Mouse (Mus musculus): ENCODE measurements around the gene Mrpl14.

Gene Mrpl14

DNA sequence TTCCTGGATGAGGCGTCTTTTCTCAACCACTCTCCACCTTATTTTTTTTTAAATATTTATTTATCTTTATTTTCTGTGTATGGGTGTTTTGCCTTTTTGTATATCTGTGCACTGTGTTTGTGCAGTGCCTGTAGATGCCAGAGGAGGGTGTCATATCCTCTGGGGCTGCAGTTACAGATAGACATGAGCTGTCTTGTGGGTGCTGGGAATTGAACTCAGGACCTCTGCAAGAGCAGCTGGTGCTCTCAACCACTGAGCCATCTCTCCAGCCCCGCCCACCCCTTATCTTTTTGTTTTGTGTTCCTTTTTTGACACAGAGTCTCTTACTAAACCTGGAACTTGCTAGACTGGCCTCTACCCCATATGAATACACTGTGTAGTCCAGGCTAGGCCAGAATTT is 41.4 kb downstream of the Mrpl14 start:
- Histone ChIP-seq H3K27me3 (ENCODE audit: control insufficient read depth, insufficient read depth, low read length, poor library complexity, severe bottlenecking) (no peaks in the 10 kb centered on the region), H3K36me3 (ENCODE audit: control insufficient read depth, insufficient read depth, low read length, poor library complexity, severe bottlenecking) (no peaks in the 10 kb centered on the region)
- no peak for DNase-seq (ENCODE audit: low read depth, low spot score)

DNA sequence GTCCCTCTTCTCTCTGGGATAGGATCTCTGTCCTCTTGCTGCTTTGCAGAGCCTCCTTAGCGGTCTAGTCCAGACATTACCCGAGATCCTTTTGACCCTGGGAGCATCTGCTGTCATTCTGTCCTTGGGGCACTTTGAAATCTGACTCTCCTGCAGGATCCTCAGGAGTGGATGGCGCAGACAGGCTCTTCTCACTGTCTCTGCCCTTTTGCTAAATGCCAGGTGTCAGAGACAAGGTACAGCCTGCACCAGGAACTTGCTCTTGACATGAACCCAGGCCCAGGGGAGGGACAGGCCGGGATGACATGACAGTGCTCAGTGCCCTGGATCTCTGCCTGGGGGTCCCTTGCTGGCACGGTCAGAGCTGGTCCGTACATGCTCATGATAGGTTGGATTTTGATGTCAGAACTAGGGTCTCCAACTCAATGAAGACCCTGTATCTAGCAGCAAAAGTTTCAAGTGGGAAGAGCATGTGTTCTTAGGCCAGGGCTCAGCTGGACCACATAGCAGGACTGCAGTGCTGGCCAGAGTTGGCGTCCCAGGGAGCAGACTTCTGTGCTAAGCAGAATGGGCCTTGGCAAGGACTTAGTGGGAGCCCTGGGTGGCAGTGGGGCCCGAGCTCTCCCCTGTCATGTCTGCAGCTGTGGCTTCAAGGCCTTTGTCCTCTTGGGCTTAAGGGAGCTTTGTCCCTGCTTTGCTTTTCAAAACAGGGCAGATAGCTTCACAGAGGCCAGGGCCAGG is 42.0 kb downstream of the Mrpl14 start:
- no peaks in the 10 kb centered on the region for H3K36me3 ChIP-seq (ENCODE audit: control insufficient read depth, insufficient read depth, low read length, poor library complexity, severe bottlenecking)
- no peaks in the 10 kb centered on the region for H3K27me3 ChIP-seq (ENCODE audit: control insufficient read depth, insufficient read depth, low read length, poor library complexity, severe bottlenecking)
- DNase-seq (ENCODE audit: low read depth, low spot score), result no peak

DNA sequence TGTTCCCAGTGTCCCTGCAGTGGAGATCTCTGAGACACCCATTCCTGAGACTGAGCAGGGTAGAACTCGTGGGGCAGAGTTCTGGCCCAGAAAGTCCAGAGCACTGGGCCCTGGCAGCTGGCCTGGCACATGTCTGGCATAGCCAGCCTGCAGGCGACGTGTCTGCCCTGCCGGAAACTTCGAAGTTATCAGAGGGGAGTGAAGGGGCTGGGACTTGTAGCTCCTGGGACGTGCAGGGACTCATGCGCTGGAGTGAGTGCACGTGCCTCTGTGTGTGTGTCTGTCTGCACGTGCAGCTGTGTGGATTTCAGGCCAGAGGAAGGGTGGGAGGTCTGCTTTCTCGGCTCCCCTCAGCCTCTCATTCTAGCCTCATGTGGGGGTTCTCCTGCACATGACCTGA is 43.3 kb downstream of the Mrpl14 start:
- no peak for DNase-seq (ENCODE audit: low read depth, low spot score)
- Histone ChIP-seq H3K36me3 (ENCODE audit: control insufficient read depth, insufficient read depth, low read length, poor library complexity, severe bottlenecking) (no peaks in the 10 kb centered on the region), H3K27me3 (ENCODE audit: control insufficient read depth, insufficient read depth, low read length, poor library complexity, severe bottlenecking) (no peaks in the 10 kb centered on the region)

DNA sequence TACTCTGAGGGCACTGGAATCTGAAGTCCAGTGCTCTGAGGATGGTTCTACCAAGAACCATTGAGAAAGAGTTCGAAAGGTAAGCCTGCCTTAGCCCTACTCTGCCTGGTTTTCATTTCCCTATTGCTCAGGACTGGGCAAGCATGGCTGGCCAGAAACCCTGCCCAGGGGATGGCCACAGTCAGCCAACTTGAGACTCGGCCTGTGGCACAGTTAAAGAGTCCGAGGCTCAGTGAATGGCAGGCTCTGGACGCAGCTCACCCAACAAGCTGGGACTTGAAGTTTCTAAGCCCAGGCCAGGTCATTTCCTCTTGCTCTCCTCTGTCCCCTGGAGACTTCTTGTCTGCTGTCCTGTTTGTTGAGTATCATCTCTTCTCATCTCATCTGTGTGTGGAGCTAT is 44.6 kb downstream of the Mrpl14 start:
- H3K36me3 ChIP-seq (ENCODE audit: control insufficient read depth, insufficient read depth, low read length, poor library complexity, severe bottlenecking), result no peaks in the 10 kb centered on the region
- DNase-seq (ENCODE audit: low read depth, low spot score), result no peak
- H3K27me3 ChIP-seq (ENCODE audit: control insufficient read depth, insufficient read depth, low read length, poor library complexity, severe bottlenecking), result no peaks in the 10 kb centered on the region

DNA sequence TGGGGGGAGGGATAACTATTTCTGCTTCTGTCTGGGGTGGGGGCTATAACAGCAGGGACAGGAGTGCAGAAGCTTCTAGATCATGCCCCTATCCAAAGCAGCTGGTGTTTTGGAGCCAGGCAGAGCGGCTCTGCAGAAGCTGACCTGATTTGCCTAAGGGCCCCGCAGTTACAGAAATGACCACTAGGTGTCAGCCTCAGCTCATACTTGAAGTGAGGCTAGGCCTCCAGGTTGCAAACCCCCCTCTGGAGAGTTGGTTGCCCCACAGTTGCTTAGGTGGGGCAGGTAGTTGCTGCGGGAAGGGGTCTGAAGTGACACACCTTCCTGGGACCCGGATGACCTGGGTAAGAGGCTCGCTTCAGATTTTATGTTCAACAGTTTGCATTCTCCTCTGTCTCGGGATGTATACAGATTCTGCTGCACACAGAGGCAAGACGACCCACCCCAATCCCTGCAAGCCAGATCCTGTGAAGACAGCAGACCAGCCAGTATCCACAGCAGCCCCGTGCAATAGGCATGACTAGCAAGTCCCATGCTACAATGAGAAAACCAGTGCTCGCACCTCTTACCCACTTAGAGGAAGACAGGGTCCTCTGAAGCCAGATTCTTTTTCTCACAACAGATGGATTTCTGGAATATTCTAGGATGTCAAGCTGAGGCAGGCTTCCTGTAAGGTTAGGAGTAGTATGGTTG is 45.2 kb downstream of the Mrpl14 start:
- Histone ChIP-seq H3K27me3 (ENCODE audit: control insufficient read depth, insufficient read depth, low read length, poor library complexity, severe bottlenecking) (no peaks in the 10 kb centered on the region), H3K36me3 (ENCODE audit: control insufficient read depth, insufficient read depth, low read length, poor library complexity, severe bottlenecking) (no peaks in the 10 kb centered on the region)
- DNase-seq (ENCODE audit: low read depth, low spot score), result peak; percentile 90

DNA sequence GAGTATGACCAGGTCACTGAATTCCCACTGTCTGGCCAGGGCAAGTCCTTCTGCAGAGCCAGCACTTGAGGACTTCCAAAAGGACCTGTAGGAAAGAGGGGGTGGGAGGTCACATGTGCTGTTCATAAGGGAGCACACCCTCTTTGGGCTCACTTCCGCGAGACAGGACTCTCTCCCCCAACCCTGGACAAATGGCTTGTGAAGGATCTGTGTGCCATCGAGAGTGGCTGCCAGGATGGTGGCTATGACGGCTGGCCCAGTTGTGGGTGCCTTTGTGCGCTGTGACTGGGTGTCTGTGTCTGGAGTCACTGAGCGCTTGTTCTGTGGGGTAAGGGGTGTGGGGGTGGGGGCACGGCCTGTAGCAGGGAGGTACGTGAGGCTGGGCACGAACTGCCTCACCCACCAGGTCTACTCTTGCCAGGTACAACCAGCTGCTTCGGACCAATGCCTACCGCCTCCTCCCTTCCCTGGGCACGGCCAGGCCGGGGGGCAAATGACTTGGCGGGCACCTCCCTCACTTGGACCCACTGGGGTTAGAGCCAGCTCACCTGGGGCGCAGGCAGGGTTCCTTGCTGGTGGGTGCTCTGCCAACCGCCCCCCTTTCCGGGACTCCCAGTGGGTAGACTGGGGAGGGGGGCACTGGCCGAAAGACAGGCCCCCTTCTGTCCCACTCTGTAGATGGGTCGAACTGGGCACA is 47.1 kb downstream of the Mrpl14 start:
- no peaks in the 10 kb centered on the region for H3K27me3 ChIP-seq (ENCODE audit: control insufficient read depth, insufficient read depth, low read length, poor library complexity, severe bottlenecking)
- H3K36me3 ChIP-seq (ENCODE audit: control insufficient read depth, insufficient read depth, low read length, poor library complexity, severe bottlenecking), result no peaks in the 10 kb centered on the region
- DNase-seq (ENCODE audit: low read depth, low spot score), result no peak

DNA sequence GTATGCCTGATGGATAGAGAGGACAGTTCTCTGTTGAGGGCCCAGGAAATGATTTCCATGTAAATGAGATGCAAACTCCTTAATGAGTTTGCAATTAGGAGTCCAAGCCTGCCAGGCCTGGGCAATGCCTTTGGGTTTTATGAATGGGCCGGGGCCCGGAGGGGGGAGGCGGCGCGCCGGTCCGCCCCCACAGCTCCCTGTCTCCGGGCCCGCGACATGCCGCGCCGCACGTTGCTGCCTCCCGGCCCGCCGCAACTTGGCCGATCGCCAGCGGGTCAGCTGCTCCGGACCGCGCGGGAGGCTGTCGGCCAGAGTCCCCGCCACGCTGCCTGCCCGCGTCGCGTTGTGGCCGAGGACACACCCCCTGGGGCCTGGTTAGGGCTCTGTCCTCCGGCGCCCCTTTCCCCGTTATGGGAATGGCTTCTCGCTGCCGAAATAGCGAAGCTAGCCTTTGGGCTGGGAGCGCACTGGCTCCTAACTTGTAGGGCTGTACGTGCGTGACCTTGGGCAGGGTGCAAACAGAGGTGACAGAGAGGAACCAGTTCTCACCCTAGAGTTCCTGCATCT is 47.7 kb downstream of the Mrpl14 start, which contains the start of gene 1600014C23Rik:
Gene 1600014C23Rik (minus strand): TSS at position 110 of the 567 bp plus-strand sequence.
- no peaks in the 10 kb centered on the region for H3K36me3 ChIP-seq (ENCODE audit: control insufficient read depth, insufficient read depth, low read length, poor library complexity, severe bottlenecking)
- H3K27me3 ChIP-seq (ENCODE audit: control insufficient read depth, insufficient read depth, low read length, poor library complexity, severe bottlenecking), result no peaks in the 10 kb centered on the region
- no peak for DNase-seq (ENCODE audit: low read depth, low spot score)

DNA sequence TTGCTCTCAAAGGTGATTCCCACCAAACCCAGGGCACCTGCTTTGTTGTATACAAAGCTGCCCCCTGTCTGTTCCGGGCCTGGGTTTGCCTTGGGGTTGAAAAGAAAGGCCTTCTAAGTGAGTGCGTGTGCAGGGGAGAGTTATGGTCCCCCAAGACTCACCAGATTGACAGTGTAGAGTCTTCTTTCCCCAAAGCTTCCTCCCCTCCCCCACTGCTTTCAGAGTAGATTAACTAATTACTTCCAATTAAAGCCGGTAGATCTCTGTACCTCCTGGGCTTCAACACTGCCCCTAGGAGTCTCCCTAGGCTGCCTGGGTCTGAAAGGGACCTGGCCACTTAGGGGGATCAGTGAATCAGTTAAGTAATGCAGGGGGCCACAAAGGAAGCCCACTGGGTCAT is 48.2 kb downstream of the Mrpl14 start:
- DNase-seq (ENCODE audit: low read depth, low spot score), result no peak
- H3K27me3 ChIP-seq (ENCODE audit: control insufficient read depth, insufficient read depth, low read length, poor library complexity, severe bottlenecking), result no peaks in the 10 kb centered on the region
- no peaks in the 10 kb centered on the region for H3K36me3 ChIP-seq (ENCODE audit: control insufficient read depth, insufficient read depth, low read length, poor library complexity, severe bottlenecking)

DNA sequence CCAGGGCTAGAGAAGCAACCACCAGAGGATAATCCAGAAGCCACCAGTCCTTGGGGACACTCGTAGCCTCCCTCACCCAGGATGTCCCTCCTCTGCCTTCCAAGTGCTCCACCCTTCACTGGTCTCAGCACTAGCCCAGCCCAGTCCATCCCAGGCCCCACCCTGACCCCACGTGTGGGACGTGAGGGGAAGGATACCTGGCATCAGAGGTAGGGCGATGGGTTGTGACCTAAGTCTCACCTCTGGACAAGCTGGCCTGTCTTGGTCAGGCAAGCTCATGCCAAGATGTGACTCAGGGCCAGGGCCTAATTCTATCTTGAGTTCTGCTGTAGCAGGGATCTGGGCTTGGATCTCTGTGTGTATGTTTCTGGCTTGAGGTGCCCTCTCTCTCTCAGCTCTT is 48.8 kb downstream of the Mrpl14 start:
- no peaks in the 10 kb centered on the region for H3K27me3 ChIP-seq (ENCODE audit: control insufficient read depth, insufficient read depth, low read length, poor library complexity, severe bottlenecking)
- H3K36me3 ChIP-seq (ENCODE audit: control insufficient read depth, insufficient read depth, low read length, poor library complexity, severe bottlenecking), result no peaks in the 10 kb centered on the region
- no peak for DNase-seq (ENCODE audit: low read depth, low spot score)

DNA sequence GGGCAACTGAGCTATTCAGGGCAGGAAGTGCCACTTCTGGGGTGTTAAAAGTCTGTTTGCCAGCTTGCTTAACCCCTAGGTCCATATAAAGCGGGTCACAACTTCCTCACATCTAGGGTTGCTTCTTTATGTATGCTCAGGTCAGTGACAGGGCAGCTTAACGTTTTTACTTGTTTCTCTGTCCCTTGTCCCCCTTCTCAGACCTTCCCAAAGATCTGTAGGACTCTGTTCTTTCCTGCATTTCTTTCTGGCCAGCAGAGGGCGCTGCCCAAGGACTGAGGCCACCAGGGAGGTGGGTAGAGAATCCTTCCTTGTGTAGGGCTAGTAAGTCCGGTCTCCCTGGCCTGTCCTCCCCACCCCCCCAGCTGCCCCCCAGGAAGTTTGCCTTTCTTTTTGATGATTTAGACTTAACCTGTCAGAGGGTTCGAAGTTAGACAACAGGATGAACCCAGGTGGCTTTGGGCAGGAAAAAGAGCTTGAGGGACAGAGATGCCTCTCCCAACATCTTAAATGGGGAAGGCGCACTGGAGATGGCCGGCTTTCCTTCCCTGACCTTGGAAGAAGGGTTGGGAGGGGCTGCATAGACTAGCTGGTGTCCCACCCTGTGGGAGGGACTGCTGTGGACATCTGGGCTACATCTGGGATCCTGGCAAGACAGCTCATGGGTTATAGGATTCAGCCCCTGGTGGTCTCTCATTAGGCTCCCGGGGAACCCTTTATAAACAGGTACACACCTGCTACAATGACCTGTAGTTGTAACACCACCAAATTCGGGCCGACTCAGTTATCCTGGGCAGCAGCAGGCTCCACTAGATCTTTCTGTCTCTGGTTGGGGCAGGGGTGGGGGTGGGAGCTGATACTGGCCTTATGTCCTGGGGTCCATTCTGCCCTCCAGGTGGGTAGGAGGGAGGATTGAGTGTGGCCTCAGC is 49.5 kb downstream of the Mrpl14 start:
- H3K36me3 ChIP-seq (ENCODE audit: control insufficient read depth, insufficient read depth, low read length, poor library complexity, severe bottlenecking), result no peaks in the 10 kb centered on the region
- no peaks in the 10 kb centered on the region for H3K27me3 ChIP-seq (ENCODE audit: control insufficient read depth, insufficient read depth, low read length, poor library complexity, severe bottlenecking)
- DNase-seq (ENCODE audit: low read depth, low spot score), result peak; percentile 75

DNA sequence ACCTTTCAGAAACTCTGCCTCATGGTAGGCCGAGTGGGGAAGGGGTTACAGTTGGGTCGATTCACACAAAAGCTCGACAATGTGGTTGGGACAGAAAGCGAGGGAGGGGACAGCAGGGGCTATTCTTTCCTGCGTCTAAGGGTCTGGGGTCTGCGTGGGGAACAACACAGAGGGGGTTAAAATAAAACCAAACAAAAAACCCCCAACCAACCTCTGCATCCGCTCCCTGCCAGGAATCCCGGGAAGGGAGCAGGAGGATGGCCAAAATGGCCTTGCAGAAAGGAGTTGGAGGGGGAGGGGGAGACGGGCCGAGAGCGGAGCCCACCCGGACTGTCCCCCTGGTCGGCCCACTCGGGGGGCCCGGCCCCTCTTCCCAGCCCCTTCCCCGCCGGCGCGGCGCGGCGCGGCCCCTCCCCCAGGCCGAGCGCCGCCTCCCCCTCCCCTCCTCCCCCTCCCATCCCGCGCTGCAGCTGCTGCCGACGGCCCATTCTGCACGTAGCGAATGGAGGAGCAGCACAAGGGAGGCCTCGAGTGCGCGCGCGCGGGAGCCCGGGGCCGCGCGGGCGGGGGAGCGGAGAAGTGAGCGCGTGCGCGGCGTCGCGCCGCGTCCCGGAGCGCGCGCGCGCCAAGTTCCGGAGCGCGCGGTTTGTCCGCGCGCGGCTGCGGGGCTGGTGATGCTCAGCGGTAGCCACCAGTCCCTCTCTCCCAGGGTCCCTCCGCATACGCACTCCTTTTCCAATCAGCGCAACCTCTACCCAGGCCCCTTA is 50.4 kb downstream of the Mrpl14 start:
- no peaks in the 10 kb centered on the region for H3K36me3 ChIP-seq (ENCODE audit: control insufficient read depth, insufficient read depth, low read length, poor library complexity, severe bottlenecking)
- peak; percentile 57 for DNase-seq (ENCODE audit: low read depth, low spot score)

DNA sequence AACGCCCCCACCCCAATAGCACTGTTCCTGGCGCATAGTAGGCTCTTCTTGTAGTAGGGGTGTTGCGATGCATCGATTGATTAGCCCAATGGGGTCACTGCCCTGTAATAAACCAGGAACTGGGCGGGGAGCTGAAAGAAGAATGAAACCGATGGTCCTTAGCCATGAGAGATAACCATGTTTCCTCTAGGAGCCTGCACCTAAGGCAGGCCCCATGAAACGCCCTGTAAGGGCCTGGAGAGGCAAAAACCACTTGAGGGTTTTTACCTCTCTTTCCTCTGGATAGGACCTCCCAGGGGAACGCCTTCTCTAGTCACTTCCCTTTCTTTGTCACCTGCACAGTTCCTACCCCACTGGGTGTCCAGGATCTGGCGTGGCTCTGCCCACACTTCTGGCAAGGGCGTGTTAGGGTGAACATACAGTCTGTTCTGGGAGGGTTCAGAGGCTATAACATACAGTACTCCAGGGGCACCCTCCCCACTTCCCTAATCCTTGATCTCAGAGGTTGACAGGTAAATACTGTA is 51.0 kb downstream of the Mrpl14 start:
- Histone ChIP-seq H3K36me3 (ENCODE audit: control insufficient read depth, insufficient read depth, low read length, poor library complexity, severe bottlenecking) (no peaks in the 10 kb centered on the region), H3K27me3 (ENCODE audit: control insufficient read depth, insufficient read depth, low read length, poor library complexity, severe bottlenecking) (no peaks in the 10 kb centered on the region)
- DNase-seq (ENCODE audit: low read depth, low spot score), result peak; percentile 53

More for the DNA sequence above, 50.4 kb downstream of the Mrpl14 start:
- H3K27me3 ChIP-seq (ENCODE audit: control insufficient read depth, insufficient read depth, low read length, poor library complexity, severe bottlenecking), result no peaks in the 10 kb centered on the region

DNA sequence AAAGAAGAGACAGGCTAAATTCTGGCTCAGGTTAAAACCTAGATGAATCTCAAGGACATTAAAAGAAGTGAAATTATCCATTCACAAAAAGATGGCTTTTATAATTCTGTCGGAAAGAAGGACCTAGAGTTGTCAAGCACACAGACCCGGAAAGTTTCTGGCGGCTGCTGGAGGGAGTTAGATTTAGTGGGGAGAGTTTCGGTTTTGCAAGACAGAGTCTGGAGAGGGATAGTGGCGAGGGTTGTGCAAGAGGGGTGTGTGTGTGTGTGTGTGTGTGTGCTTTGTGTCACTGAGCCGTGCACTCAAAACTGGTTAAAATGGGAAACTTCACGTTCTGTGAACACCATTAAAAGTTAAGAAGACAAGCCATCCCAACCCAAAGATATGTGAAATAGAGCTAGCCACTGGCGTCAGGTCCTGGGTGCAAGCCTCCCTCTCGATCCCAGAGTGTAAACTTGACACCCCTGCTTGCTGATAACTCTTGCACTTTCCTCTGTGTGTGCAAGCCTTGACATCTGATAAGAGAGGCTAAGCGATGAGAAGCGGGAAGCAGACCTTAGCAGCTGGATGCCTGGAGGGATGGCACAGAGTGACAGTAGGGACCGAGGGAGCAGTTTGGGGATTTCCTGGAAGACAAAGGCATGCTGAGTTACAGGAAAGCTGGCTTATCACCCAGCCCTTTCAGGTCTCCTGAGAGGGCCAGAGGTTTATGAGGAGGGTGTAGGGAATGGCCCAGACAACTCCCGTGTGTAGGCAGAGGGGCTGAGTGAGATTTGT is 56.4 kb downstream of the Mrpl14 start:
- H3K36me3 ChIP-seq (ENCODE audit: control insufficient read depth, insufficient read depth, low read length, poor library complexity, severe bottlenecking), result no peaks in the 10 kb centered on the region
- no peak for DNase-seq (ENCODE audit: low read depth, low spot score)
- no peaks in the 10 kb centered on the region for H3K27me3 ChIP-seq (ENCODE audit: control insufficient read depth, insufficient read depth, low read length, poor library complexity, severe bottlenecking)
